Mouse (Mus musculus): ENCODE measurements around the gene Vwa5b2. TPM values are rescaled to one million over a fixed set of nuclear protein-coding genes. Genes with fewer than 3 reads are reported as not detected.

The Vwa5b2 gene
- polyA plus RNA-seq, 1 experiment from 2014 or later: 3.7 TPM

DNA sequence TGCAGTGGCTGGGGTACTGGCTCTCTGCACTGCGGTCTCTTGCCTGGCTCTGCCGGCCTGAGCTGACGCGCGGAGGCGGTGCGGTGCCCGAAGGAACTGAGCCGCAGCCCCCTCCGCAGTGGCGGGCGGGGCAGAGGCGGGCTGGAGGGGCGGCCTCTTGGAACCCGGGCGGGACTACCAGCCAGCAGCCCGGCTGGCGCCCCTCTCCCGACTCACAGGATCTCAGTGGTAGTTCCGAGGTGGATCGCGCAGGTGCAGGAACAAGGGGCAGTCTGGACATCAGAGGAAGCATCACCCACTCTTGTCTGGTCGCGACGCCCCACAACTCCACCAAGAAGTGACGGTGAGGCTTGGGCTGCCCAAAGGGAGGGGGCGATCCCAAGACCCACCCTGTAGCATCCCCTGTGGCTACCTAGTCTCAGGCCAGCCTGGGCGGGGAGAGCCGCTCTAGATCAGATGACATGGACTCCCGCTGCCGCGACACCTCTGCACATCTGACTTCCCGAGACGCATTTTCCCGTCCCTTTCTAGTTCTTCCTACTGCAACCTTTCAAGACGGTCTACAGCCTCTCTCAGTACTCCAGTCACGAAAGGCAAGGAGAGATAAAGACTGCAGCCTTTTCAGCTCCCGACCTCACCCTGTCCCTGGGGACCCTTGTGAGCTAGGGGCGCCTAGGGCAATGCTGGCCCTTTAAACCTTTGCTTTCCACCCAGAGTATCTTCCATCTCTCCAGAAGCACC, 838 bp downstream of the Vwa5b2 start:
- ATAC-seq (ENCODE audit: insufficient number of reproducible peaks, insufficient read depth, low FRiP score, low TSS enrichment): peak; percentile 77; the same call in 1 of the 2 replicates
- Histone ChIP-seq H3K4me2 (replicated peaks) (peak overlapping the region; percentile 74), H3K27me3 (peaks cover 60% of the 10 kb centered on the region), H3K4me3 (peak overlapping the region; percentile 43), H3K4me1 (peaks cover 11% of the 10 kb centered on the region), H3K27ac (no peak overlapping the region), H3K9me3 (no peaks in the 10 kb centered on the region), H3K36me3 (no peaks in the 10 kb centered on the region), H3K9ac (peak overlapping the region; percentile 12)
- 1% methylated on average over 35 of the region's 39 CpGs for WGBS

DNA sequence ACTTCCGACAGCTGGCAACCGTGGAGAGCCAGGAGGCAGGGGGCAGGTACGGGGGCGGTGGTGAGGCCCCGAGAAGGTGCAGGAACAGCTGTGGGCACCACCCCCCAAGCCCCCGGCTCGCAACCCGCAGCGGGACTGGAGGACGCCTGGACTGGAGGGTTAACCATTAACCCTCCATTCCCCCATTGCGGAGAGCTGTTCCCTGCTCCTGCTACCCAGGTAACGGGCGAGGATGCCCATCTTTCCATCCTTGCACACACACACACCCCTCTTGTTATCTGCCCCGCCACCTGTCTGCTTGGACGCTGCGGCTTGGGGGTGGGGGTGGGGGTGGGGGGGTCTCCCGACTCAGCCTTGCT, 1.4 kb downstream of the Vwa5b2 start:
- 3% methylated on average over 17 of the region's 17 CpGs for WGBS
- Histone ChIP-seq H3K27me3 (peaks cover 65% of the 10 kb centered on the region), H3K9ac (no peak overlapping the region), H3K9me3 (no peaks in the 10 kb centered on the region), H3K27ac (no peak overlapping the region), H3K4me2 (replicated peaks) (peak overlapping the region; percentile 74), H3K4me1 (peaks cover 11% of the 10 kb centered on the region), H3K36me3 (no peaks in the 10 kb centered on the region), H3K4me3 (peak overlapping the region; percentile 43)
- ATAC-seq (ENCODE audit: insufficient number of reproducible peaks, insufficient read depth, low FRiP score, low TSS enrichment): no peak

DNA sequence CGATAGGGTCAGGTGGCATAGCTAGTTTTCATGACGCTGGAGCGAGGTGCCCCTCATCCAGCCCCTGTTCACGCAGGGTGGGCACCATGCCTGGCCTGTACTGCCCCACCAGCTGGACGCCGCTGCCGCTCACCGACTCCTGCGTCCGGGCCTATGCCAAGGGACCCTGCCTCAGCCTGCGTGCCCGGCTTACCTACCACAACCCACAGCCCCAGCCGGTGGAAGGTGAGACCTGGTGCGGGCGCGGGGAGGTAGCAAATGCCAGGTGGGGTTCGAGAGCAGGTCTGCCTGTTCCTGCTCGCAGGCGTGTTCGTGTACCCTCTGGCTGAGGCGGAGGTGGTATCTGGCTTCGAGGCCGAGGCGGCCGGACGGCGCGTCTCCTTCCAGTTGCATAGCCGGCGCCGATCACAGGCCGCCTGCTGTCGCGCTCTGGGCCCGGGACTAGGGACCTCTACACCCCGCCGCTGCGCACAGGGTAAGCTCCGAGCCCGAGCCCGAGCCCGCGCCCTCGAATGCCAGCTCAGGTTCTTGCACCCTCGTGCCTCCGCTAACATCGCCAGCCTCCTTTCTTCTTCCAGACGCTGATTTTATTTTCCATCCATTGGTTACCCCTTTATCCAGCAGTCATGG, 1.9 kb downstream of the Vwa5b2 start:
- peak overlapping the region; percentile 43 for H3K4me3 ChIP-seq
- H3K27me3 ChIP-seq: peaks cover 68% of the 10 kb centered on the region
- no peaks in the 10 kb centered on the region for H3K9me3 ChIP-seq
- H3K9ac ChIP-seq: no peak overlapping the region
- 3% methylated on average over 48 of the region's 48 CpGs for WGBS
- H3K27ac ChIP-seq: no peak overlapping the region
- peak overlapping the region; percentile 74 for H3K4me2 ChIP-seq (replicated peaks)
- no peak for ATAC-seq (ENCODE audit: insufficient number of reproducible peaks, insufficient read depth, low FRiP score, low TSS enrichment)
- H3K36me3 ChIP-seq: no peaks in the 10 kb centered on the region
- H3K4me1 ChIP-seq: peaks cover 11% of the 10 kb centered on the region

DNA sequence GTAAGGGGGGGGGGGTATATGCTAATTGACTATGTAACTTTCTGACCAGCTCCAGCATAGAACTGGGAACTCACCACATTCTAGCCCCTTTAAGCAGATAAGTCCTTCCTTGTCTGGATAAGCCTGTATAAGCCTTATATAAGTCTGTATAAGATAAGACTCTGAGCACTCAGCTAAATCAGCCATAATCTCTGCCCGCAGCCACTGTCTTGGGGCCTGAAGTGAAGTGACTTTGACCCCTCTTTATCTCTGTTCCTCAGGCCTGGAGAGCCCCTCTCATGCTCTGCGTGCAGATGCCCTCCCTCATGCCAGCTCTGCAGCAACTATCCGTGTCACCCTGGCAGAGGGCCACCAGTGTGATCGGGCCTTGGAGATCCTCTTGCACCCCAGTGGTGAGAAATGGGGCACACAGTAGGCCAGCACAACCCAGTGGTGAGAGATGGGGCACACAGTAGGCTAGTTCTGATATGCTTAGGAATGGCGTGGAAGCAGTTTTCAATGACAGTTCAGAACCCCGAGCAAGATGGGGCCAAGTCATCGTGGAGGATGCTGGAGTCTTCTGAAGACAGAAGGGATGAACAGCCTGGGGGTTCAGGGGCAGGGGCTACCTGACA, 5.9 kb downstream of the Vwa5b2 start:
- Histone ChIP-seq H3K4me1 (peaks cover 9% of the 10 kb centered on the region), H3K9ac (no peak overlapping the region), H3K27me3 (peaks cover 54% of the 10 kb centered on the region), H3K36me3 (no peaks in the 10 kb centered on the region), H3K27ac (no peak overlapping the region), H3K4me3 (no peak overlapping the region), H3K4me2 (replicated peaks) (no peak overlapping the region), H3K9me3 (no peaks in the 10 kb centered on the region)
- 88% methylated on average over 7 of the region's 7 CpGs for WGBS
- no peak for ATAC-seq (ENCODE audit: insufficient number of reproducible peaks, insufficient read depth, low FRiP score, low TSS enrichment)

DNA sequence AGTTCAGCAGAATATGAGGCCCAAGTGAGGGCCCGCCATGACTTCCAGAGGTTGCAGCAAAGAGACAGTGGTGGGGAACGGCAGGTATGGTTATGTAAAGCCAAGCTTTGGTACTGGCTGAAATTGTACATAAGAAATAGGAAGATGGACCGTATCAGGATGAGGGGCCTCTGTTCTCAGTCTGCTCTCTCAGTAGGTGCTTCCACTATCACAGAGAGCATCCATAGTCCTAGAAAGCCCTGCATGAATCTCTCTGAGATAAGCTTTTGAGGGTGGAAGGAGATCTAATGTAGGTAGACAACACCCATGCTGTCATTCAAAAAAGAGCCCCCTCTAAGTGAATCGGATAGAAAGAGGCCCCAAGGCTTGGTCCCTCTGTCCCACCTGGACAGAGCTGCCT, 6.5 kb downstream of the Vwa5b2 start:
- no peaks in the 10 kb centered on the region for H3K9me3 ChIP-seq
- no peak for ATAC-seq (ENCODE audit: insufficient number of reproducible peaks, insufficient read depth, low FRiP score, low TSS enrichment)
- peaks cover 3% of the 10 kb centered on the region for H3K4me1 ChIP-seq
- H3K4me3 ChIP-seq: no peak overlapping the region
- H3K27ac ChIP-seq: no peak overlapping the region
- WGBS: 82% methylated on average over 4 of the region's 4 CpGs
- no peak overlapping the region for H3K9ac ChIP-seq
- peaks cover 48% of the 10 kb centered on the region for H3K27me3 ChIP-seq
- H3K36me3 ChIP-seq: no peaks in the 10 kb centered on the region
- H3K4me2 ChIP-seq (replicated peaks): no peak overlapping the region

DNA sequence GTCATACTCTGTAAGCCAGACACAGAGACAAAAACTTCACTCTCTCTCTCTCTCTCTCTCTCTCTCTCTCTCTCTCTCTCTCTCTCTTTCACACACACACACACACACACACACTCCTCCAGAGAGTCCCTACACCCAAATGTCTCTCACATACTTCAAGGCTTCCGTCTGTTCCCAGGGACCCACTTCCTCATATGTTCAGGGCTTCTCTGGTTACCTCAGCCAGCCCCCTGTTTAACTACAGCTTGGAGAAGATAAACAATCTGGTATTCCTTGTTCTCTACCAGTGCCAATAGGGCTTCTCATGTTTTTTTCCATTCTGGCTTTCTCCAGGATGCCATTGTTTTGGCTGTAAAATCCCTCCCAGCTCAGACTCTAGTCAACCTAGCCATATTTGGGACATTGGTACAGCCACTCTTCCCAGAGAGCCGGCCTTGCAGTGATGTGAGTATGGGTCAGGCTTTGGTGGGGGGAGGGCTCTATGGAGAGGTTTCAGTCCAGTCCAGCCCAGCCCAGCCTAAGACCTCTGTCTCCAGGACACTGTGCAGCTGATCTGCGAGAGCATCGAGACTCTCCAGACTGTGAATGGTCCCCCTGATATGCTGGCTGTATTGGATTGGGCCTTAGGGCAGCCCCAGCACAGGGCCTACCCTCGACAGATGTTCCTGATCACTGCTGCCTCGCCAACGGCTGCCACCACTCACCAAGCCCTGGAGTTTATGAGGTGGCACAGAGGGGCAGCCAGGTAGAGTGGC, 7.6 kb downstream of the Vwa5b2 start:
- Histone ChIP-seq H3K4me3 (no peak overlapping the region), H3K4me2 (replicated peaks) (no peak overlapping the region), H3K9ac (no peak overlapping the region), H3K27ac (no peak overlapping the region), H3K27me3 (peaks cover 37% of the 10 kb centered on the region), H3K4me1 (no peaks in the 10 kb centered on the region), H3K9me3 (no peaks in the 10 kb centered on the region), H3K36me3 (no peaks in the 10 kb centered on the region)
- ATAC-seq (ENCODE audit: insufficient number of reproducible peaks, insufficient read depth, low FRiP score, low TSS enrichment): no peak
- WGBS: 53% methylated on average over 7 of the region's 7 CpGs

DNA sequence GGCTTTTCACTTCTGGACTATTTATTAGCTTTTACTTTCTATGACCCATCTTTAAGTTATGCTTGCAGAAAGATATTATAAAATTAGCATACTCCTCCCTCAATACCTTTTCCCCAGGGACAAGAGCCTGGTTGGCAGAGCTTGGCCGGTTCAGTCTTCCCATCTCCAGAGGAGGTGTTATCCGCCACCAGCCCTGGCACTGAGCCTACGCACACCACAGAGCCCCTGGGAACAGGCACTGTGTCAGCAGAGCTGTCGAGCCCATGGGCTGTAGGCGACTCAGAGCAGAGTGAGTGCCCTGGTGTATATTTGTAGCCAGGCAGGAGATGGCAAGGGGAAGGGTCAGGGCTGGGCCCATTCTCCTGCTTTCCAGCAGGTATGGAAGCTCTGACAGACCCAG, 11.2 kb downstream of the Vwa5b2 start:
- Histone ChIP-seq H3K36me3 (peaks cover 15% of the 10 kb centered on the region), H3K9me3 (no peaks in the 10 kb centered on the region), H3K9ac (no peak overlapping the region), H3K27me3 (peaks cover 7% of the 10 kb centered on the region; the same call in 1 of the 2 replicates), H3K27ac (no peak overlapping the region), H3K4me1 (no peaks in the 10 kb centered on the region), H3K4me2 (replicated peaks) (no peak overlapping the region), H3K4me3 (no peak overlapping the region)
- 73% methylated on average over 5 of the region's 5 CpGs for WGBS
- ATAC-seq (ENCODE audit: insufficient number of reproducible peaks, insufficient read depth, low FRiP score, low TSS enrichment): no peak

DNA sequence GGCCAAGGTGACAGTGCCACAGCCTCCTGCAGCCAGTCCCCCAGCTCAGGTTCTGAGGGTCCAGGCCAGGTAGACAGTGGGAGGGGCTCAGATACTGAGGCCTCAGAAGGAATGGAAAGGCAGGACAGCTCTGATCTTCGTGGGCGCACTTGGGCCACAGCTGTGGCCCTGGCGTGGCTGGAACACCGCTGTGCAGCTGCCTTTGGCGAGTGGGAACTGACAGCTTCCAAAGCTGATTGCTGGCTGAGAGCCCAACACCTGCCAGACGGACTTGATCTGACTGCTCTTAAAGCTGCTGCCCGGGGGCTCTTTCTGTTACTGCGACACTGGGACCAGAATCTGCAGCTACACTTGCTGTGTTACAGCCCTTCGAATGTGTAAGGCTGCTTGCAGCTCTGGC, 15.4 kb downstream of the Vwa5b2 start:
- Histone ChIP-seq H3K9me3 (no peaks in the 10 kb centered on the region), H3K9ac (no peak overlapping the region), H3K4me3 (no peak overlapping the region), H3K4me2 (replicated peaks) (no peak overlapping the region), H3K27me3 (no peaks in the 10 kb centered on the region), H3K4me1 (peaks cover 3% of the 10 kb centered on the region; the same call in 1 of the 2 replicates), H3K27ac (no peak overlapping the region), H3K36me3 (peaks cover 40% of the 10 kb centered on the region)
- 84% methylated on average over 9 of the region's 9 CpGs for WGBS
- ATAC-seq (ENCODE audit: insufficient number of reproducible peaks, insufficient read depth, low FRiP score, low TSS enrichment): no peak

DNA sequence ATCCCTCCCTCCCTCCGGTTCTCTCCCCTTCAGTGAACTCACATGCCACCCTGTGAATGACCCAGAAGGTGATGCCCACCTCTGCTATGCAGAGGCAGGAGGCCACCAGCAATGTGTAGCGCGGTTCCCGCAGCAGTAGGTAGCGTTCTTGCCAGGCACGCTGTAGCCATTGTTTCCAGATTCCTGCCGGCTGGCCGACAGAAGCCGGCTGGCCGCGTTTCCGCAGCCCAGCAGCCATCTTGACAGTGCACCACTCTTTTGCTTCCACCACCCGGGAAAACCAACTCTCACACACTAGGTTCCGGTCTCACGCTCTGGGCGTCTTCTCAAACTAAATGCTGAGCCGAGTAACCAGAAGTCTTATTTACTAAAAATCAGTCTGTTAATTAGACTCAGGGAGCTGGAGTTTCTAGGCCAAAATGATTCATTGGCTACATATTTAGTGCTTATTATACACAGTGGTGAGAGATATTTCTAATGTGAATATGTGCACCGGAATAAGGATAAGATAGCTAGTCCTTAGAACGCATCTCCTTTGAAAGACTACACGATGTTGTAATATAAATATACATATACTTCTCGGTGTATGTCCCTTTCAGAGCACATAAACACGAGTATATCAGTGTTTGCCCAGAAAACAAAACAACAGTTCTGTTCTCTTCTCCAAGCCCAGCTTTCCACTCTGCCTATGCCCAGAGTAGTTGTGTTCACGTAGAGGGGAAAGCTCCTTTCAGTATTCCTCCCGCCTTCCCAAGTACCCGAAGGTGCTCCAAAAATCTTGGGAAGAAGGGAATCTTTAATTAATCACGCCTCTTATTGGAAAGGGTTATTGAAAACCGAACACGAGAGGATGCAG, 21.5 kb downstream of the Vwa5b2 start:
- Histone ChIP-seq H3K9ac (peak overlapping the region; percentile 77), H3K4me1 (peaks cover 10% of the 10 kb centered on the region; the same call in 1 of the 2 replicates), H3K27me3 (no peaks in the 10 kb centered on the region), H3K36me3 (peaks cover 23% of the 10 kb centered on the region), H3K4me3 (peak overlapping the region; percentile 63), H3K4me2 (replicated peaks) (peak overlapping the region; percentile 93), H3K9me3 (no peaks in the 10 kb centered on the region), H3K27ac (peak overlapping the region; percentile 74)
- under 1% methylated on average over 28 of the region's 28 CpGs for WGBS
- no peak for ATAC-seq (ENCODE audit: insufficient number of reproducible peaks, insufficient read depth, low FRiP score, low TSS enrichment)

DNA sequence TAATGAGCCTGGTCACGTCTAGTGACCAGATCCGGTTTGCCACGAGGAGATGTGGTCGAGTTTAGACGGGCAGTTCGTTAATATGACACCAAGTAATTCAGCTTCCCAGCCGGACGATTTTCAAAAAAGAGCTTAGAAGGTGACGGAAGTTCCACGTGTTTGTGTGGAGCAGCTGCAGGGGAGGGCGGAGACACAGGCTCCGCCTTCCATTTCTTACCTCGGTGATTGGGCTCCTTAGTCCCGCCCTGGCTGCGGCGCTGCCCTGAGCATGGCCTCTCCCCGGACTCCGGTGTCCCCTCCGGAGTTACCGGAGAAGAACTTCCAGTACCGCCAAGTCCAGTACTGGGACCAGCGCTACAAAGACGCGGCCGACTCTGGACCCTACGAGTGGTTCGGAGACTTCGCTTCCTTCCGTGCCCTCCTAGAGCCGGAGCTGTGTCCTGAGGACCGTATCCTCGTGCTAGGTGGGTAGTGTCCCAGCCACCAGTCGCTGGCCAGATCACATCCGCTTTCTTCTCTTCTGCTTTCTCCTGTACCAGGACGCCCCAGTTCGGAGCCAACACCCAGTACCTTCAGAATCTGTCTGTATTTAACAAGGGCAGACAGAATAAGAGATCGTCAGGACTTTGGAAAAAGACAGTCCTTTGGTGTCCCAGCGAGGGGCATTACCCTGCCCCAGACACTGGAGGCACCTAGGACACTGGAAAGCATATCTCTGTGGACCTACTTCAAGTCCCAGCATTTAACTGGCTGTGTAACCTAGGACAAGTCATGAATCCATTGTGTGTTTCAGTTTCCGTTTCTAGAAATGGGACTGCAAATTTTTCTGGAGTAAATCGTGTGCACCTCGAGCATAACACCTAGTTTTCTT, 22.3 kb downstream of the Vwa5b2 start, which contains the start of the genes Eef1akmt4, Gm49333 and Alg3:
Gene Eef1akmt4 (plus strand): TSS at position 237 of the 871 bp plus-strand sequence.
Gene Gm49333 (plus strand): TSS at position 254 of the 871 bp plus-strand sequence.
Gene Alg3 (minus strand): TSS at position 379 of the 871 bp plus-strand sequence.
- peak; percentile 97 for ATAC-seq (ENCODE audit: insufficient number of reproducible peaks, insufficient read depth, low FRiP score, low TSS enrichment)
- H3K27ac ChIP-seq: peak within 1 kb of the TSS; percentile 74
- WGBS: 3% methylated on average over 41 of the region's 41 CpGs
- peak within 1 kb of the TSS; percentile 93 for H3K4me2 ChIP-seq (replicated peaks)
- H3K36me3 ChIP-seq: peaks cover 14% of the 10 kb centered on the region
- peak within 1 kb of the TSS; percentile 77 for H3K9ac ChIP-seq
- peaks cover 10% of the 10 kb centered on the region; the same call in 1 of the 2 replicates for H3K4me1 ChIP-seq
- peak within 1 kb of the TSS; percentile 63 for H3K4me3 ChIP-seq
- H3K9me3 ChIP-seq: no peaks in the 10 kb centered on the region
- no peaks in the 10 kb centered on the region for H3K27me3 ChIP-seq

Measured in embryonic facial prominence, embryonic 12.5 days (tissue).